Mouse (Mus musculus) Patski (cell line): ENCODE data around the gene Gm8857. TPM values are rescaled to one million over a fixed set of nuclear protein-coding genes. Genes with fewer than 3 reads are reported as not detected.
"Not testable (repeated sequence)": the region's sequence is repeated elsewhere in the genome, so short reads cannot be mapped to it uniquely, and the experiment has no call there.

Experiments
- ATAC-seq: fragments of 100-300 bp; one replicate; pipeline ENCODE4 v1.8.0; 2021
- CTCF ChIA-PET: fragments of 350-600 bp; sonication (Branson Sonifier 250); formaldehyde crosslinking; loops from one replicate; lab custom pipeline; 2022; ENCODE audit warnings: inconsistent platforms; lab: Charles Lee
- POLR2A ChIA-PET: fragments of 350-600 bp; sonication (Branson Sonifier 250); formaldehyde crosslinking; loops from one replicate; lab custom pipeline; 2022; ENCODE audit warnings: antibody characterized with exemption, inconsistent platforms; lab: Charles Lee
- DNase-seq: peaks from one replicate; pipeline ENCODE4 v3.0.0-alpha.2; 2011; ENCODE audit warnings: low read depth, low spot score
- H3K27me3 ChIP-seq: fragments of 371-371 bp; one replicate; pipeline ENCODE4 v1.5.1; 2021
- in situ Hi-C: fragments of 300-500 bp; cut with MboI; formaldehyde crosslinking; loops from 3 replicates; pipeline ENCODE4 v1.11.1; 2018; ENCODE audit warnings: low pct_unique_long_range_greater_than_20kb, mixed read lengths
- polyA plus RNA-seq: library from polyadenylated mRNA; unstranded; gene quantifications from one replicate; pipeline ENCODE4 v1.2.3, GENCODE M21; 2021

Gm8857 gene
- polyA plus RNA-seq, result not detected

GRCm38 (mm10) chr5:10947505-10947904 is at the start of gene Gm8857, which contains the start of gene Gm8871:
Gene Gm8857 (plus strand): TSS chr5:10947807.
Gene Gm8871 (plus strand): TSS chr5:10947805.
- DNase-seq, CTCF ChIA-PET, H3K27me3 ChIP-seq, in situ Hi-C loops, POLR2A ChIA-PET, ATAC-seq: not testable (repeated sequence)

GRCm38 (mm10) chr5:10953512-10953911 is 5.9 kb downstream of the Gm8857 start:
- in situ Hi-C loops, CTCF ChIA-PET, DNase-seq, ATAC-seq, POLR2A ChIA-PET, H3K27me3 ChIP-seq: not testable (repeated sequence)

GRCm38 (mm10) chr5:10958057-10958456 is 10.4 kb downstream of the Gm8857 start:
- CTCF ChIA-PET, result not testable (repeated sequence)

More at GRCm38 (mm10) chr5:10958057-10958456, 10.4 kb downstream of the Gm8857 start:
- H3K27me3 ChIP-seq, in situ Hi-C loops, ATAC-seq, DNase-seq, POLR2A ChIA-PET: not testable (repeated sequence)

Other genes starting within 250 kb of the Gm8857 start
- not detected for gene Gm8871, start within 50 bp of the Gm8857 start, polyA plus RNA-seq
- not detected for gene Gm8879, start 179.8 kb downstream of the Gm8857 start, polyA plus RNA-seq
- gene Gm5861, start 235.3 kb downstream of the Gm8857 start, polyA plus RNA-seq, result not detected